Mouse (Mus musculus) embryonic fibroblast, embryonic 13.5 days (primary cell): ENCODE measurements around the gene Rcor1. TPM values are rescaled to one million over a fixed set of nuclear protein-coding genes. Genes with fewer than 3 reads are reported as not detected.

ENCODE experiments used
- H3K27ac ChIP-seq: 2 replicates; pipeline ENCODE4 v1.5.1; 2012; ENCODE audit warnings: low read length, control low read depth, inconsistent platforms; ENCODE audit not compliant: insufficient read depth
- H3K4me1 ChIP-seq: 2 replicates; pipeline ENCODE4 v1.6.1; 2011; ENCODE audit warnings: low read length; ENCODE audit not compliant: control insufficient read depth, insufficient read depth
- H3K4me3 ChIP-seq: 2 replicates; pipeline ENCODE4 v1.5.1; 2011; ENCODE audit warnings: mild to moderate bottlenecking, control low read depth, low read length; ENCODE audit not compliant: insufficient read depth
- CTCF ChIP-seq: IDR thresholded peaks from 2 replicates; pipeline ENCODE4 v1.5.1; 2011; ENCODE audit warnings: mild to moderate bottlenecking, control low read depth, low read length, moderate library complexity, borderline replicate concordance; ENCODE audit not compliant: insufficient read depth
- POLR2A ChIP-seq: IDR thresholded peaks from 2 replicates; pipeline ENCODE4 v1.6.1; 2011; ENCODE audit warnings: low read depth, mild to moderate bottlenecking, control low read depth, low read length, moderate library complexity
- polyA plus RNA-seq: library from polyadenylated mRNA; stranded (reverse); fragments of >200 nt; gene quantifications from 2 replicates; pipeline ENCODE4 v1.2.4, GENCODE M21; 2011; ENCODE audit warnings: low read depth; ENCODE audit not compliant: missing spikeins, insufficient read length

The Rcor1 gene
- polyA plus RNA-seq, 1 experiment: 49.2 TPM

GRCm38 (mm10) chr12:111154641-111155040 is 115.5 kb downstream of the Rcor1 start:
- Histone ChIP-seq H3K4me3 (no peak overlapping the region), H3K4me1 (peaks cover 3% of the 10 kb centered on the region), H3K27ac (no peak overlapping the region)
- no peak for TF ChIP-seq CTCF
- TF ChIP-seq POLR2A: no peak

GRCm38 (mm10) chr12:111155756-111156155 is 116.6 kb downstream of the Rcor1 start:
- no peak overlapping the region for H3K4me3 ChIP-seq
- TF ChIP-seq CTCF: no peak
- TF ChIP-seq POLR2A: no peak
- no peak overlapping the region for H3K27ac ChIP-seq
- no peaks in the 10 kb centered on the region for H3K4me1 ChIP-seq

- Histone ChIP-seq H3K27ac (no peak overlapping the region), H3K4me3 (no peak overlapping the region), H3K4me1 (peaks cover 2% of the 10 kb centered on the region; the same call in 1 of the 2 replicates)
- no peak for TF ChIP-seq CTCF
- TF ChIP-seq POLR2A: no peak
Observed at GRCm38 (mm10) chr12:111159659-111160428, 120.7 kb downstream of the Rcor1 start.

- H3K27ac ChIP-seq: no peak overlapping the region
- no peak for TF ChIP-seq CTCF
- H3K4me3 ChIP-seq: no peak overlapping the region
- H3K4me1 ChIP-seq: peaks cover 2% of the 10 kb centered on the region; the same call in 1 of the 2 replicates
Observed at GRCm38 (mm10) chr12:111160871-111161270, 121.7 kb downstream of the Rcor1 start.

GRCm38 (mm10) chr12:111161943-111162311 is 122.8 kb downstream of the Rcor1 start:
- H3K4me3 ChIP-seq: no peak overlapping the region
- no peak for TF ChIP-seq POLR2A
- no peak for TF ChIP-seq CTCF
- H3K27ac ChIP-seq: no peak overlapping the region
- peaks cover 2% of the 10 kb centered on the region; the same call in 1 of the 2 replicates for H3K4me1 ChIP-seq

- Histone ChIP-seq H3K27ac (no peak overlapping the region), H3K4me1 (peaks cover 2% of the 10 kb centered on the region; the same call in 1 of the 2 replicates), H3K4me3 (no peak overlapping the region)
- TF ChIP-seq POLR2A: no peak
- TF ChIP-seq CTCF: no peak
Observed at GRCm38 (mm10) chr12:111162312-111163061, 123.3 kb downstream of the Rcor1 start.

GRCm38 (mm10) chr12:111164310-111164751 is 125.2 kb downstream of the Rcor1 start:
- 0 out of 2 replicates have a peak overlapping the region, but pooled peaks have one; percentile 1 for H3K4me3 ChIP-seq
- H3K4me1 ChIP-seq: peaks cover 6% of the 10 kb centered on the region; the same call in 1 of the 2 replicates
- H3K27ac ChIP-seq: no peak overlapping the region
- TF ChIP-seq POLR2A (no peak), CTCF (no peak)

- Histone ChIP-seq H3K4me1 (peaks cover 6% of the 10 kb centered on the region; the same call in 1 of the 2 replicates), H3K4me3 (no peak overlapping the region), H3K27ac (peak overlapping the region; percentile 4; the same call in 1 of the 2 replicates)
- TF ChIP-seq POLR2A (no peak), CTCF (peak; percentile 41; the same call in 1 of the 2 replicates)
Observed at GRCm38 (mm10) chr12:111165146-111165812, 126.1 kb downstream of the Rcor1 start.

Other genes starting within 250 kb of the Rcor1 start
- gene Mok, start 198.4 kb upstream of the Rcor1 start, polyA plus RNA-seq: 1.2 and 1.5 TPM in 2 replicates
- 6.3 and 6.6 TPM in 2 replicates for gene Zfp839, start 189.1 kb upstream of the Rcor1 start, polyA plus RNA-seq
- gene Cinp, start 150.2 kb upstream of the Rcor1 start, polyA plus RNA-seq: 44.8 and 51.5 TPM in 2 replicates
- gene Tecpr2, start 150.1 kb upstream of the Rcor1 start, polyA plus RNA-seq: 5.7 and 7.7 TPM in 2 replicates
- gene Ankrd9, start 60.3 kb upstream of the Rcor1 start, polyA plus RNA-seq: 3.3 and 3.8 TPM in 2 replicates
- 18.5 and 18.8 TPM in 2 replicates for gene Traf3, start 127.0 kb downstream of the Rcor1 start, polyA plus RNA-seq
- gene 4930595D18Rik, start 145.1 kb downstream of the Rcor1 start, polyA plus RNA-seq: not detected in 2 replicates
- 0.48 TPM in 1 of 2 replicates, not detected in the other for gene Amn, start 231.7 kb downstream of the Rcor1 start, polyA plus RNA-seq